Mouse (Mus musculus): Measurements from ENCODE around the gene Cep170b. TPM values are rescaled to one million over a fixed set of nuclear protein-coding genes. Genes with fewer than 3 reads are reported as not detected.
A peak's percentile ranks its signal among the peaks of the same experiment; 100 is the strongest.

Gene Cep170b
- polyA plus RNA-seq, 1 experiment = 5.8 TPM

GRCm38 (mm10) chr12:112694127-112694475 lies 26.2 kb upstream of the Cep170b start:
- H3K27ac ChIP-seq (ENCODE audit: control insufficient read depth, insufficient read depth, low read depth, low read length, poor library complexity) = no peak overlapping the region
- no peak for TF ChIP-seq POLR2A (IDR thresholded peaks at IDR 0.05; ENCODE audit: borderline replicate concordance, control insufficient read depth, low read depth, low read length)
- TF ChIP-seq CTCF (IDR thresholded peaks at IDR 0.05; ENCODE audit: control insufficient read depth, insufficient read depth, low read length) = no peak
- peaks cover 1% of the 10 kb centered on the region for H3K4me1 ChIP-seq (ENCODE audit: control insufficient read depth, insufficient read depth, low read length)
- WGBS = 69% methylated on average over 10 of the region's 10 CpGs
- no peak overlapping the region for H3K4me3 ChIP-seq (replicated peaks; ENCODE audit: control insufficient read depth, low read depth, low read length)

- Histone ChIP-seq H3K27ac (ENCODE audit: control insufficient read depth, insufficient read depth, low read depth, low read length, poor library complexity) (no peak overlapping the region), H3K4me3 (replicated peaks; ENCODE audit: control insufficient read depth, low read depth, low read length) (no peak overlapping the region), H3K4me1 (ENCODE audit: control insufficient read depth, insufficient read depth, low read length) (peaks cover 1% of the 10 kb centered on the region)
- 65% methylated on average over 3 of the region's 3 CpGs for WGBS
- TF ChIP-seq CTCF (IDR thresholded peaks at IDR 0.05; ENCODE audit: control insufficient read depth, insufficient read depth, low read length) = no peak
- TF ChIP-seq POLR2A (IDR thresholded peaks at IDR 0.05; ENCODE audit: borderline replicate concordance, control insufficient read depth, low read depth, low read length) = no peak
These were observed 23.3 kb upstream of the Cep170b start for GRCm38 (mm10) chr12:112696806-112697425.

- H3K4me1 ChIP-seq (ENCODE audit: control insufficient read depth, insufficient read depth, low read length) = no peaks in the 10 kb centered on the region
- 47% methylated on average over 15 of the region's 15 CpGs for WGBS
- TF ChIP-seq CTCF (IDR thresholded peaks at IDR 0.05; ENCODE audit: control insufficient read depth, insufficient read depth, low read length) (no peak), POLR2A (IDR thresholded peaks at IDR 0.05; ENCODE audit: borderline replicate concordance, control insufficient read depth, low read depth, low read length) (no peak)
- no peak overlapping the region for H3K4me3 ChIP-seq (replicated peaks; ENCODE audit: control insufficient read depth, low read depth, low read length)
- H3K27ac ChIP-seq (ENCODE audit: control insufficient read depth, insufficient read depth, low read depth, low read length, poor library complexity) = no peak overlapping the region
These were observed 19.7 kb upstream of the Cep170b start for GRCm38 (mm10) chr12:112700522-112700921.

GRCm38 (mm10) chr12:112702374-112703320 lies 17.6 kb upstream of the Cep170b start:
- no peak for TF ChIP-seq POLR2A (IDR thresholded peaks at IDR 0.05; ENCODE audit: borderline replicate concordance, control insufficient read depth, low read depth, low read length)
- TF ChIP-seq CTCF (IDR thresholded peaks at IDR 0.05; ENCODE audit: control insufficient read depth, insufficient read depth, low read length) = no peak
- Histone ChIP-seq H3K4me1 (ENCODE audit: control insufficient read depth, insufficient read depth, low read length) (no peaks in the 10 kb centered on the region; the same call in 1 of the 2 replicates), H3K4me3 (replicated peaks; ENCODE audit: control insufficient read depth, low read depth, low read length) (no peak overlapping the region), H3K27ac (ENCODE audit: control insufficient read depth, insufficient read depth, low read depth, low read length, poor library complexity) (no peak overlapping the region)
- 27% methylated on average over 6 of the region's 6 CpGs for WGBS

- Histone ChIP-seq H3K4me1 (ENCODE audit: control insufficient read depth, insufficient read depth, low read length) (no peaks in the 10 kb centered on the region; the same call in 1 of the 2 replicates), H3K4me3 (replicated peaks; ENCODE audit: control insufficient read depth, low read depth, low read length) (peak overlapping the region; percentile 9), H3K27ac (ENCODE audit: control insufficient read depth, insufficient read depth, low read depth, low read length, poor library complexity) (no peak overlapping the region)
- WGBS = 10% methylated on average over 32 of the region's 32 CpGs
- TF ChIP-seq POLR2A (IDR thresholded peaks at IDR 0.05; ENCODE audit: borderline replicate concordance, control insufficient read depth, low read depth, low read length) (no peak), CTCF (IDR thresholded peaks at IDR 0.05; ENCODE audit: control insufficient read depth, insufficient read depth, low read length) (peak; percentile 99)
These were observed 13.3 kb upstream of the Cep170b start for GRCm38 (mm10) chr12:112706704-112707572.

GRCm38 (mm10) chr12:112707573-112707869 lies 12.7 kb upstream of the Cep170b start:
- H3K4me1 ChIP-seq (ENCODE audit: control insufficient read depth, insufficient read depth, low read length) = no peaks in the 10 kb centered on the region; the same call in 1 of the 2 replicates
- H3K27ac ChIP-seq (ENCODE audit: control insufficient read depth, insufficient read depth, low read depth, low read length, poor library complexity) = no peak overlapping the region
- no peak for TF ChIP-seq POLR2A (IDR thresholded peaks at IDR 0.05; ENCODE audit: borderline replicate concordance, control insufficient read depth, low read depth, low read length)
- no peak for TF ChIP-seq CTCF (IDR thresholded peaks at IDR 0.05; ENCODE audit: control insufficient read depth, insufficient read depth, low read length)
- 41% methylated on average over 8 of the region's 8 CpGs for WGBS
- no peak overlapping the region for H3K4me3 ChIP-seq (replicated peaks; ENCODE audit: control insufficient read depth, low read depth, low read length)

GRCm38 (mm10) chr12:112713984-112714383 lies 6.3 kb upstream of the Cep170b start:
- Histone ChIP-seq H3K4me1 (ENCODE audit: control insufficient read depth, insufficient read depth, low read length) (no peaks in the 10 kb centered on the region), H3K27ac (ENCODE audit: control insufficient read depth, insufficient read depth, low read depth, low read length, poor library complexity) (no peak overlapping the region), H3K4me3 (replicated peaks; ENCODE audit: control insufficient read depth, low read depth, low read length) (no peak overlapping the region)
- 66% methylated on average over 3 of the region's 3 CpGs for WGBS
- no peak for TF ChIP-seq CTCF (IDR thresholded peaks at IDR 0.05; ENCODE audit: control insufficient read depth, insufficient read depth, low read length)
- no peak for TF ChIP-seq POLR2A (IDR thresholded peaks at IDR 0.05; ENCODE audit: borderline replicate concordance, control insufficient read depth, low read depth, low read length)

GRCm38 (mm10) chr12:112717140-112717539 lies 3.1 kb upstream of the Cep170b start:
- no peak overlapping the region for H3K27ac ChIP-seq (ENCODE audit: control insufficient read depth, insufficient read depth, low read depth, low read length, poor library complexity)
- 33% methylated on average over 7 of the region's 7 CpGs for WGBS
- H3K4me1 ChIP-seq (ENCODE audit: control insufficient read depth, insufficient read depth, low read length) = no peaks in the 10 kb centered on the region
- peak; percentile 75 for TF ChIP-seq CTCF (IDR thresholded peaks at IDR 0.05; ENCODE audit: control insufficient read depth, insufficient read depth, low read length)
- no peak for TF ChIP-seq POLR2A (IDR thresholded peaks at IDR 0.05; ENCODE audit: borderline replicate concordance, control insufficient read depth, low read depth, low read length)
- no peak overlapping the region for H3K4me3 ChIP-seq (replicated peaks; ENCODE audit: control insufficient read depth, low read depth, low read length)

All from bone marrow, adult 2 months (tissue).